Mouse (Mus musculus): ENCODE measurements around the gene Usp25. TPM values are rescaled to one million over a fixed set of nuclear protein-coding genes. Genes with fewer than 3 reads are reported as not detected.
A peak's percentile ranks its signal among the peaks of the same experiment; 100 is the strongest.

Gene Usp25
- 25.4 and 27.9 TPM in 2 replicates for polyA plus RNA-seq (2015; fragmentation: Nextera tagmentation; extraction: Ambion mirVana)

DNA sequence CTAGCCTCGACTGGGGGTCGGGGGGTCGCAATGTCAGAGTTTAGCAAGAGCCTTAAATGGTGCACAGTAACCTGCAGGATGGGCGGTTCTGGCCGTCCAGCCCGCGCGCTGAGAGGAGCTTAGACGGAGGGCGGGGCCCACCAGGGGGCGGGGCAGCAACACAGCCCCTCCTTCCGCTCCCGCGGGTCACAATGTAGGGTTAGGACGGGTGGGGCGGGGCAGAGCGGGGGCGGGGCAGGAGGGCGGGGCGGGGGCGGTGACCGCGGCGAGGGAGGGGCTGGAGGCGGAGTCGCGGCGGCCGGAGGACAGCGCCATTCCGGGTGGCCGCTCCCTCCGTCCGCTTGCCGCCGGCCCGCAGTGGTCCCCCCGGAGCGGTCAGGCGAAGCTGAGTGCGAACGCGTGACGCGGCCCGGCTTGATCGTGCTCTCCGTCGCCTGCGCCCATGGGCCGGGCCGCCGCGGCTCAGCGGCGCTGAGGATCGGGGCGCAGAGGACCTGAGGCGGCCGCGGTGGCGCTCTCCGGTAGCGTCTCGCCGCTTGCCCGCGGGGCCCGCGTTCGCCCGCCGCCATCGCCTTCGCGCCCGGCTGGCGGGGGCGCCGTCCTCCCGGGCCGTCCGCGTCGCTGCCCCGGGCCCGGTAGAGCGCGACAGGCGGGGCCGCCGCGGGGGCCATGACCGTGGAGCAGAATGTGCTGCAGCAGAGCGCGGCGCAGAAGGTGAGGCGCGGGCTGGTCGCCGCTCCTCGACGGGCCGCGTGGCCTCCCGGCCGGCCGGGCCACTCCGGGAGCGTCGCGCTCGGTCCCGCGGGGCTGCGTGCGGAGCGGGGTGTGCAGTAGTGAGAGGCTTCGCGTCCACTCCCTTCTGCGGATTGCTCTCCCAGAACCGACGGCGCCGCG, at the start of gene Usp25:
Usp25 (plus strand) TSS at position 280 of the 894 bp plus-strand sequence.
- ATAC-seq (ENCODE audit: insufficient read depth, low FRiP score, low read depth) = peak; percentile 94
- Histone ChIP-seq H3K9ac (peak within 1 kb of the TSS; percentile 64), H3K4me2 (peak within 1 kb of the TSS; percentile 59), H3K27me3 (replicated peaks) (no peaks in the 10 kb centered on the region), H3K36me3 (no peaks in the 10 kb centered on the region), H3K27ac (peak within 1 kb of the TSS; percentile 93), H3K4me3 (replicated peaks) (peak within 1 kb of the TSS; percentile 78), H3K9me3 (no peaks in the 10 kb centered on the region), H3K4me1 (no peaks in the 10 kb centered on the region)
- under 1% methylated on average over 104 of the region's 126 CpGs for WGBS

DNA sequence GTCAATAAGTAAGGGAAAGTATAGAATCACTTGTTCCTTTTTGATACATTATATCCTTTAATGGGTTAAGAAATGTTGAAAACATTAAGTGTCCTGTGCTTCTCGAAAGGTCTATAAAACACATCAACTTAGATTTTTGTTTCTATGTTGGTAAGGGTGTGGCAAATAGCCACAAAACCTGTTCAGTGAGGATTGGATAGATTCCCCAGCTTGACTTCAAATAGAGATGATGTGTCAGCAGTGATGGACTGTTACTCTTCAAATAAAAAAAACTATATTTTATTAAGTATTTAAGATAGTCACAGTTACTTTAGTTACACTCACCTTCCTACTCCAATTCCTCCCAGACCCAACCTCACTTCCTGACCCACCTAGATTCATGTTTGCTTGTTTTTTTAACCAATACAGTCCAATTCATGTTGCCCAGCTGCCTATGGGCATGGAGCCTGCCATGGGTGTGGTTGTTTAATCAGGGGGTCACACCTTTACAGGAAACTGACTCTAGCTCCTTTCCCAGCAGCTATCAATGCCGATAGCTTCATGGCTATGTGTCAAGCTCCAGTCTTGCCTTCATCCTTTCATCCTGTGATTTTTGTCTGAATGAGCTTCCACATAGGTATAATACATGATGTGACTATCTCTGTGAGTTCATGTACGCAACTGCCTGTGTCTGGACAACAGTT, 45.8 kb upstream of the Usp25 start:
- H3K4me1 ChIP-seq = no peaks in the 10 kb centered on the region
- WGBS = 84% methylated on average over 3 of the region's 3 CpGs
- no peak for ATAC-seq (ENCODE audit: insufficient read depth, low FRiP score, low read depth)
- no peaks in the 10 kb centered on the region for H3K9me3 ChIP-seq
- H3K4me2 ChIP-seq = no peak overlapping the region
- no peak overlapping the region for H3K4me3 ChIP-seq (replicated peaks)
- H3K36me3 ChIP-seq = no peaks in the 10 kb centered on the region
- H3K9ac ChIP-seq = no peak overlapping the region
- no peak overlapping the region for H3K27ac ChIP-seq
- no peaks in the 10 kb centered on the region for H3K27me3 ChIP-seq (replicated peaks)

DNA sequence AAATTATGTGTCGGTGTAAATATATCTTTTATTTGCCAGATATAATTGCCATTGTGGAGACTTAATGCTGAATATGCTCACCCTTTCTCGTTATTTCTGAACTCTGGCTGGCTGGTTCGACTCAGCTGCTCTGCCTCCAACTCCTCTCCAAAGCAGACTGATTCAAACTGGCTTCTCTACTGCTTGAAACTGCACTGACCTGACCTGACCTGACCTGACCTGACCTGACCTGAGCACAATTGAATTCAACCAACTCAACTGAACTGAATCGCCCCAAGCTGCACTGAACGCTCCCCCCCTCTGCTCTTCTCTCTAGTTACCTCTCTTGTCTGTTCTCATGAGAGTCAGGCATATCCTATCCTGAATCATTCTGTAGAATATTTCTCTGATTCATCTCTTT, 42.3 kb upstream of the Usp25 start:
- Histone ChIP-seq H3K36me3 (no peaks in the 10 kb centered on the region), H3K9me3 (no peaks in the 10 kb centered on the region), H3K27ac (no peak overlapping the region), H3K4me2 (no peak overlapping the region), H3K27me3 (replicated peaks) (no peaks in the 10 kb centered on the region), H3K4me1 (no peaks in the 10 kb centered on the region), H3K4me3 (replicated peaks) (no peak overlapping the region), H3K9ac (no peak overlapping the region)
- ATAC-seq (ENCODE audit: insufficient read depth, low FRiP score, low read depth) = no peak
- WGBS = 42% methylated on average over 5 of the region's 5 CpGs

DNA sequence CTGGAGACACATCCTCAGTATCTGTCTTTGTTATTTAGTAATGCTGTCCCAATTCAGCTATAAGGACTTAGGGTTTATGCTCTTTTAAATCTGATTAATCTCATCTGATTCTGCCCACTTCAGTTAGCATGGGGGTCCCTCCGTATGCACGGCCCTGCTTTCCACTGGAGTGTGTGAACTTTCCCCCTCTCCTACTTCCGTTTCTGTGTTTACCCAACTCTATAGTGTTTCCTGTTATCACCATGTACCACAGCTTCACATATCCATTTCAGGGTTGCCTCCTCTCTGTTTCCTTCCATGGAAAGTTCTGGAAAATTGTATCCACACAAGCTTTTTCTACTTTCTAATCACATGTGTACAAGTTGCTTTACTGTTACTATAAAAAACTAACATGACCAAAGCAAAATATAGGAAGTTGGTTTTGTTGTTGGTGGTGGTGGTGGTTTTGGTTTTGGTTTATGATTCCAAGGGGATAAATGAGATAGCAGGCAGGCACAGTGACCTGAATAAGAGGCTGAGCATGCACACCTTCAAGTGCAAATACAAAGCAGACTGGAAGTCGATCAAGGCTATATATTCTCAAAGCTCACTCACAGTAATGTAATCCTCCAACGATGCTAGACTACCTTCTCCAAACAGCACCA, 36.6 kb upstream of the Usp25 start:
- Histone ChIP-seq H3K9me3 (no peaks in the 10 kb centered on the region), H3K27me3 (replicated peaks) (no peaks in the 10 kb centered on the region), H3K4me2 (no peak overlapping the region), H3K4me3 (replicated peaks) (no peak overlapping the region), H3K27ac (no peak overlapping the region), H3K36me3 (no peaks in the 10 kb centered on the region), H3K4me1 (no peaks in the 10 kb centered on the region), H3K9ac (no peak overlapping the region)
- 70% methylated on average over 5 of the region's 5 CpGs for WGBS
- ATAC-seq (ENCODE audit: insufficient read depth, low FRiP score, low read depth) = no peak

DNA sequence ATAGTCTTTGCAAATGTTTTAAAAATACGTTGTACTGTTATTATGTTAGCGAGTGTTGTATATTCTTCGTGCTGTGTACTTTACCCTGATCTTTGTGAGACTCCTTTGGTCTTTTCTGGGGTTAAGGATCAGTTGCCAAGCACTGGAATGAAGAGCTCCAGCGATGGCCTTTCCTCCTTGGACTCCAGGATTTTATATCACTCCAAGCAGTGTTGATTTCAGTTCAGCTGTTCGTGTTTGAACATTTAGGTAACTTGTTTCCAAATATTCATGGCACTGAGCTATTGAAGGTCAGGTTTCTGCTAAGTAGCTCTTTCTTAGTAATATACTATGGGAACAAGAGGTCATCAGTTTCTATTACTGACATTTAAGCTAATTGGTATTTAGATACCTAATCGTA, 29.8 kb upstream of the Usp25 start:
- Histone ChIP-seq H3K27me3 (replicated peaks) (no peaks in the 10 kb centered on the region), H3K4me1 (no peaks in the 10 kb centered on the region), H3K4me2 (no peak overlapping the region), H3K36me3 (no peaks in the 10 kb centered on the region), H3K9me3 (no peaks in the 10 kb centered on the region), H3K27ac (no peak overlapping the region), H3K9ac (no peak overlapping the region), H3K4me3 (replicated peaks) (no peak overlapping the region)
- ATAC-seq (ENCODE audit: insufficient read depth, low FRiP score, low read depth) = no peak
- WGBS = 82% methylated on average over 6 of the region's 6 CpGs

DNA sequence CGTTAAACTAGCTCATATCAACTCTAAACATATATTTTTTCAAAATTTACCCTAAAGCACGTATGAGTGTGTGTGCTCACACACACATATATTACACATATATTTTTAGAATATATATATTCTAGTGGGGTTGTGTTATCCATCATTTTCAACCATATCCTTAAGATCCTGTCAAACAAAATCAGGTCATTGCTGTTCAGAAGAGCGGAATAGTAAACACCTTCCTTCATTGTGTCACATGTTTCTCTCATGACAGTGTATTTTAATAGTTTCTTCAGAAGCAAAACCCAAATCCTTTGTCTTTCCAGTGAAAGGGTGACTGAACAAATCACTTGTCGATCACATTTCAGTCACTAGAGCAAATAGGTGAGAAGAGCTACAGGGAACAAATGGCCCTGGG, 25.8 kb upstream of the Usp25 start:
- Histone ChIP-seq H3K4me1 (no peaks in the 10 kb centered on the region), H3K27ac (no peak overlapping the region), H3K4me3 (replicated peaks) (no peak overlapping the region), H3K9me3 (no peaks in the 10 kb centered on the region), H3K36me3 (no peaks in the 10 kb centered on the region), H3K9ac (no peak overlapping the region), H3K4me2 (no peak overlapping the region), H3K27me3 (replicated peaks) (no peaks in the 10 kb centered on the region)
- 79% methylated on average over 4 of the region's 4 CpGs for WGBS
- ATAC-seq (ENCODE audit: insufficient read depth, low FRiP score, low read depth) = no peak

DNA sequence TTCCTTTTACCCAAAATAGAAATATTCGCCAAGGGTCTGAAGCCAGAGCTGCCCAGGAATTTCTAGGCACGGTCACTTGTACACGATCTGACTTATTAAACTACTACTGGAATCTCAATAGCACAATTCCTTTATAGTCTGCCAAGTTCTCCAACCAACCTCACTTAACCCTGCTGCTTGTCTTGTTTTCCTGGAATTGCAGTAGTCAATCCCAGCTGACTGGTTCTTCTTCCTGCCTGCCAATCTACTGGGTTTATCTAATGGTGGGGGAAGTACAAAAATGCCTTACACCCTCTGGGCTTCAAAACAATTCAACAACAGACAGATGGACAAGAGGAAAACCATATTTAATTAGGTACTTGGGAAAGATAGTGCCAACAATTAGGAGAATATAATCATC, 9.6 kb upstream of the Usp25 start:
- no peak overlapping the region for H3K27ac ChIP-seq
- no peak for ATAC-seq (ENCODE audit: insufficient read depth, low FRiP score, low read depth)
- no peak overlapping the region for H3K4me3 ChIP-seq (replicated peaks)
- no peaks in the 10 kb centered on the region for H3K36me3 ChIP-seq
- no peak overlapping the region for H3K4me2 ChIP-seq
- no peak overlapping the region for H3K9ac ChIP-seq
- H3K9me3 ChIP-seq = no peaks in the 10 kb centered on the region
- H3K27me3 ChIP-seq (replicated peaks) = no peaks in the 10 kb centered on the region
- WGBS = 84% methylated on average over 3 of the region's 3 CpGs
- H3K4me1 ChIP-seq = no peaks in the 10 kb centered on the region

DNA sequence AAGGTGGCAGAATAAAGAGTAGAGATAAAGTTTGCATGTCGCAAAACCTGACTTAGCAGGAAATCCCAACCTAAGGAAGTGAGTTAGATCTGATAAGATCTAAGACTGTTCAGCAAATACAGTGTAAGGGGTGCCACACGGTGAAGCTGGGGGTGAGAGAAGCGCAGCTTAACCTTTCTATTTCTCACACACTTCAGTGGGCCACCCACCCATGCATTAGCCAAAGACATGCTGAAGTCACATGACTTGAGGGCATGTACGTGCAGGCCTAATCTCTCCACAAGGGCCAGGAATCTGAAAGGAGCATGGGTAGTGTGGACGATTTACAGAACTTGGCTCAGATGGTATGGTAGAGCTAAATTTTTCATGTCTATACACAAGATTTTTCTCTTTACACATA, 4.3 kb upstream of the Usp25 start:
- H3K4me2 ChIP-seq = no peak overlapping the region
- no peaks in the 10 kb centered on the region for H3K9me3 ChIP-seq
- WGBS = 64% methylated on average over 5 of the region's 5 CpGs
- no peak overlapping the region for H3K9ac ChIP-seq
- no peaks in the 10 kb centered on the region for H3K4me1 ChIP-seq
- H3K27me3 ChIP-seq (replicated peaks) = no peaks in the 10 kb centered on the region
- no peak overlapping the region for H3K4me3 ChIP-seq (replicated peaks)
- no peaks in the 10 kb centered on the region for H3K36me3 ChIP-seq
- H3K27ac ChIP-seq = no peak overlapping the region
- no peak for ATAC-seq (ENCODE audit: insufficient read depth, low FRiP score, low read depth)

DNA sequence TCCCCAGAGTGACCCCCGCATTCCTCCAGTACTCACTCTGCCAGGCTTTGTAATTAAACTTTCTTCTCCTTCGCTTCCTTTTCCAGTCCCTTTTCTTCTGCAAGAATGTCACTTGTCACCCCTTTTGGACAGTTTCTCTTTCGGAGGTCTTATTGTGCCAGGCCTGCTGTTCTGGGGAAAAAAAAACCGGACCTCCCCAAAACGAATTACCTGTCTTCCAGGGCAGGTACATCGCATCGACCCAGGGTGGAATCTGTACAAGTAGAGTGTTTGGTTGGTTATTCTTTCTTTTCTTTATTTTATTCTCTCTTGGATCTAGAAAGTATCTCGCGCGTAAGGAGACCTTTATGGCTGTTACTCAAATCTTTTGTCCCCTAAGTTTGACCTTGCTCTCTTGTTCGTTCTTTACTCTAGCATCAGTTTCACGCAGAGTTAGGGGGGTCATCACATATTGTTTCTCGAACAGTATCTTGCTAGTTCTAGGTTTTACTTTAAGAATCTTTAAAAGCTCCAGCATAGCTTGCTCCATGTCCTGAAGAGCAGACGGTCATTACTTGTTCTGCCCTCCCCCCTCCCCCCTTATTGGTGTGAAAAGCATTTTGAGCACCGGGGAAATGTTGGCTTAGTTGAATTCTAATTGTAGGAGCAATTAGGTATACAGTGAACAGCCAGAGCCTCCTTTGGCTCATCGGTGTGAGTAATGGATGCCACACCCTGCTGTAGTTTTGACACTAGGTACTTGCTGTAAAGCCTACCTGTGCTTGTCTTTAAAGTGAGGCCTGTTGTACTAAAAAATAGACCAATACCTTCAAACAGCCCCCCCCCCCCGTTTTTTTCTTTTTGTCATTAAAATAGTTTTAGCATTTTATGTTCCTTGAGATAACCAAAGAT, 1.1 kb downstream of the Usp25 start:
- Histone ChIP-seq H3K4me1 (peaks cover 3% of the 10 kb centered on the region), H3K27me3 (replicated peaks) (no peaks in the 10 kb centered on the region), H3K4me2 (peak overlapping the region; percentile 59), H3K4me3 (replicated peaks) (peak overlapping the region; percentile 78), H3K27ac (peak overlapping the region; percentile 93; the same call in 1 of the 2 replicates), H3K36me3 (no peaks in the 10 kb centered on the region), H3K9ac (peak overlapping the region; percentile 64), H3K9me3 (no peaks in the 10 kb centered on the region)
- WGBS = 3% methylated on average over 17 of the region's 17 CpGs
- no peak for ATAC-seq (ENCODE audit: insufficient read depth, low FRiP score, low read depth)

DNA sequence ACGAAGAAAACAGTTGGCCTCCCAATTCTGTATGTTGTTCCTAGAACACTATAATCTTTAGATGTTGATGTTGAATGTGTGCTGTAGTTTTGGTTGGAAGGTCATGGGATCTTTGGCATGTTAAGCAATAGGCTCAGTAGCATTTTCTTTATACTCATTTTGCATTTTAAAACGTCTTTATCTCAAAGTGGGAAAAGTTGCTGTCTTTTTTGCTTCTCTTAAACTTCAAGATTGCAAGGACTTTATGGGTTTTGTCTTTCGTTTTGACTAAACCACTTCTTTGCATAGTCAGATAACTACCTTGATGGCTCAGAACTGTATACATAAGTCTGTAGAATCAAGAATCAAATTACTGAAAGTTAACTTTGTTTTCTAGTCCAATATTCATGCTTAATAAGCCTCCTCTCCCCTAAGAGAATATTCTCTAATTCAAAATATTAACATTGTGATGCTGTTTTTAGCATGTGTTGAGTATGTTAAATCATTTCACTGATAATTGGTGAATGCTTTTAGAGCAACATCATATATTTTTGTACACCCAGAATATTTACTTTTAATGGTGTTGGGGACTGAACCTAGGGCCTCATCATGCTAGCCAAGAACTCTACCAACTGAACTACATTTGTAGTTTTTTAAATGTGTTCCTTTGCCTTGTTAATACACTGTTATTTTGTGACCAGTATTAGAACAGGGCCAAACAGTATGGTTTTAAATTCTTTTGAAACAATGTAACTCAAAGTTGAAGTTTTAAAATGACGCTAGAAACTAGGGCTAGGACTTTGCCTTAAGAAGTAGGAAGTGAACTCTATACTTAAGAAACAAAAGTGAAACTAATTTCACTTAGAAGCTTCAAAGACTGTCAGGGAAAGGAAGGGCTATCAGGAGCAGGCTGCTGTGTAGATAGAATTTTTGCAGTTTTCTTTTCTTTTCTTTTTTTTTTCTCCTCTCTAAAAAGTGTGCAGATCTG, 2.2 kb downstream of the Usp25 start:
- ATAC-seq (ENCODE audit: insufficient read depth, low FRiP score, low read depth) = no peak
- H3K4me3 ChIP-seq (replicated peaks) = peak overlapping the region; percentile 78
- no peaks in the 10 kb centered on the region for H3K36me3 ChIP-seq
- peak overlapping the region; percentile 59 for H3K4me2 ChIP-seq
- no peaks in the 10 kb centered on the region for H3K9me3 ChIP-seq
- no peaks in the 10 kb centered on the region for H3K27me3 ChIP-seq (replicated peaks)
- 45% methylated on average over 4 of the region's 4 CpGs for WGBS
- peaks cover 6% of the 10 kb centered on the region for H3K4me1 ChIP-seq
- H3K27ac ChIP-seq = no peak overlapping the region
- H3K9ac ChIP-seq = no peak overlapping the region

All from stomach, embryonic 15.5 days (tissue).